Mouse (Mus musculus): ENCODE measurements around the gene Fam213b. TPM values are rescaled to one million over a fixed set of nuclear protein-coding genes. Genes with fewer than 3 reads are reported as not detected.

Gene Fam213b
- polyA plus RNA-seq, 1 experiment from 2014 or later, result 11.3 TPM

DNA sequence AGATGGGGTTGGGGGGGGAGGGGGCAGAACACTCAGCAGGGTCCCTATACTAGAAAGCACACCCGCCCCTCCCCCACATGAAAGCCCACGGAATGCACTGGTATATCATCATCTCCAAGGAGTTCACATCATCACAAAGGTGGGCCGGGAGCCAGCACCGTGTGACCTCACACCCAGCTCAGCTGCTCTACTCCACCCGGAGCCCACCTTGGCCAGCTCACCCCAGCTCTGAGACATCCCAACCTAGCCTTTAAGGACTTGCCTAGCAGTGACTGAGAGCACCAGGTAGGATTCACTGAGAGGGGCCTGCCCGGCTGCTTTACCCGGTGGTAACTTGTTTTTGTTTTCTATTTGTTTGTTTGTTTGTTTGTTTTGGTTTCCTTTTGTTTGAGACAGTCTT, 29.5 kb downstream of the Fam213b start, which contains the start of gene Mmel1:
Mmel1 (plus strand) TSS at position 146 of the 400 bp plus-strand sequence.
- ATAC-seq, result no peak
- H3K9me3 ChIP-seq (replicated peaks), result no peaks in the 10 kb centered on the region
- peaks cover 8% of the 10 kb centered on the region for H3K4me1 ChIP-seq
- no peak within 1 kb of the TSS for H3K4me3 ChIP-seq
- no peak within 1 kb of the TSS for H3K4me2 ChIP-seq
- H3K36me3 ChIP-seq, result no peaks in the 10 kb centered on the region
- no peak within 1 kb of the TSS for H3K9ac ChIP-seq
- H3K27me3 ChIP-seq (replicated peaks), result peaks cover 53% of the 10 kb centered on the region
- H3K27ac ChIP-seq, result no peak within 1 kb of the TSS
- whole genome bisulfite sequencing (ENCODE audit: insufficient replicate concordance), result 67% methylated on average over 7 of the region's 7 CpGs

DNA sequence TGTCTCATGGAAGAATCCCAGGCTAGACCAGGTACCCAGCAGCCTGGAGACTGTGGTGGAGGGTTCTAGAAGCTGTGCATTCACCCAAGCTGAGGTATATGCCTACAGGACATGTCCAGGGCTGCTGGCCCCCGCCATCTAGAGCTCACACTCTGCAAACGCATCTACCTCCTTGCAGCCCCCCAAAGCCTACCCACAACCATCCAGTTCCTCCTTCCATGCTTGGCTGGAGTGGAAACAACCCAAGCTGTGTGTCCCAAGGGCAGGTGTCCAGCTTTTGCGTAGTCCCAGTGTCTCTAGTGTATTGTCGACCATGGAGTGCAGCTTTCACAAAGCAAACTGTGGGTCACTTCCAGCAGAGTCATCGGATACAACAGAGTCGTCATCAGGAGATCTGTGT, 31.7 kb downstream of the Fam213b start:
- H3K9ac ChIP-seq, result no peak overlapping the region
- ATAC-seq, result no peak
- no peak overlapping the region for H3K4me2 ChIP-seq
- no peak overlapping the region for H3K27ac ChIP-seq
- H3K4me1 ChIP-seq, result peaks cover 14% of the 10 kb centered on the region
- 57% methylated on average over 6 of the region's 6 CpGs for WGBS (ENCODE audit: insufficient replicate concordance)
- no peaks in the 10 kb centered on the region for H3K36me3 ChIP-seq
- no peak overlapping the region for H3K4me3 ChIP-seq
- no peaks in the 10 kb centered on the region for H3K9me3 ChIP-seq (replicated peaks)
- H3K27me3 ChIP-seq (replicated peaks), result peaks cover 53% of the 10 kb centered on the region

DNA sequence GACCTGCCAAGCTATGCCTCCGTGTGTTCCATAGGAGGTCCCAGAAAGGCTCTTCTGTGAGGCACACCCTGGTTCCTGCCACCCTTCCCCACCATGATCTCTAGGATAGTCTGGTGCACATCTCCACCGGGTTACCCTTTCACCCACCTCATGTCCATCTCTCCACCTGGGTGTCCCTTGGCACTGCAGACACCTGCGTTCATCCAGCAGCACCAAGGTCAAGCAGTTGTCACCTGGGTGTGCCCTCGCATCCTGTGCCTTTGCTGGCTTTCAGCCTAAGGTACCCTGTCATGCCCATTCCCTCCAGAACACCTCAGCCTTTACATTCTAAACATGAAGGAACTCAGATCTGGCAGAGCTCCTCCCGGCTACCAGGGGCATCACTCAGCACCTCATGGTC, 32.5 kb downstream of the Fam213b start:
- Histone ChIP-seq H3K4me2 (no peak overlapping the region), H3K9me3 (replicated peaks) (no peaks in the 10 kb centered on the region), H3K9ac (no peak overlapping the region), H3K36me3 (no peaks in the 10 kb centered on the region), H3K27ac (no peak overlapping the region), H3K4me1 (peaks cover 14% of the 10 kb centered on the region), H3K27me3 (replicated peaks) (peaks cover 53% of the 10 kb centered on the region), H3K4me3 (no peak overlapping the region)
- ATAC-seq, result no peak
- WGBS (ENCODE audit: insufficient replicate concordance), result 64% methylated on average over 5 of the region's 5 CpGs

- H3K4me2 ChIP-seq, result peak overlapping the region; percentile 66
- H3K9ac ChIP-seq, result peak overlapping the region; percentile 50; the same call in 1 of the 2 replicates
- peaks cover 14% of the 10 kb centered on the region for H3K4me1 ChIP-seq
- peak overlapping the region; percentile 41; the same call in 1 of the 2 replicates for H3K4me3 ChIP-seq
- ATAC-seq, result no peak
- 73% methylated on average over 18 of the region's 18 CpGs for WGBS (ENCODE audit: insufficient replicate concordance)
- peaks cover 53% of the 10 kb centered on the region for H3K27me3 ChIP-seq (replicated peaks)
- H3K27ac ChIP-seq, result 0 out of 2 replicates have a peak overlapping the region, but pooled peaks have one; percentile 50
- no peaks in the 10 kb centered on the region for H3K9me3 ChIP-seq (replicated peaks)
- no peaks in the 10 kb centered on the region for H3K36me3 ChIP-seq
Observed at GRCm38 (mm10) chr4:154864961-154865760, 33.8 kb downstream of the Fam213b start.

- Histone ChIP-seq H3K4me2 (peak overlapping the region; percentile 66), H3K4me3 (peak overlapping the region; percentile 41), H3K27ac (peak overlapping the region; percentile 50; the same call in 1 of the 2 replicates), H3K27me3 (replicated peaks) (peaks cover 53% of the 10 kb centered on the region), H3K4me1 (peaks cover 14% of the 10 kb centered on the region), H3K9me3 (replicated peaks) (no peaks in the 10 kb centered on the region), H3K9ac (peak overlapping the region; percentile 50), H3K36me3 (no peaks in the 10 kb centered on the region)
- ATAC-seq, result peak; percentile 83
- WGBS (ENCODE audit: insufficient replicate concordance), result 4% methylated on average over 18 of the region's 18 CpGs
Observed at GRCm38 (mm10) chr4:154864271-154864771, 34.6 kb downstream of the Fam213b start.

- Histone ChIP-seq H3K27me3 (replicated peaks) (peaks cover 53% of the 10 kb centered on the region), H3K36me3 (no peaks in the 10 kb centered on the region), H3K9me3 (replicated peaks) (no peaks in the 10 kb centered on the region), H3K27ac (no peak overlapping the region), H3K4me2 (peak overlapping the region; percentile 66; the same call in 1 of the 2 replicates), H3K4me1 (peaks cover 14% of the 10 kb centered on the region), H3K9ac (no peak overlapping the region), H3K4me3 (no peak overlapping the region)
- no peak for ATAC-seq
- WGBS (ENCODE audit: insufficient replicate concordance), result 73% methylated on average over 3 of the region's 3 CpGs
Observed at GRCm38 (mm10) chr4:154863436-154863935, 35.4 kb downstream of the Fam213b start.

GRCm38 (mm10) chr4:154861967-154862366, 37.0 kb downstream of the Fam213b start:
- Histone ChIP-seq H3K9me3 (replicated peaks) (0 out of 2 replicates have a peak, but pooled peaks cover under 1% of the 10 kb centered on the region), H3K27ac (no peak overlapping the region), H3K27me3 (replicated peaks) (peaks cover 54% of the 10 kb centered on the region), H3K9ac (no peak overlapping the region), H3K4me2 (no peak overlapping the region), H3K4me3 (no peak overlapping the region), H3K36me3 (no peaks in the 10 kb centered on the region), H3K4me1 (peaks cover 14% of the 10 kb centered on the region)
- ATAC-seq, result no peak
- 57% methylated on average over 5 of the region's 5 CpGs for WGBS (ENCODE audit: insufficient replicate concordance)

GRCm38 (mm10) chr4:154858601-154859000, 40.3 kb downstream of the Fam213b start:
- H3K27me3 ChIP-seq (replicated peaks), result peaks cover 86% of the 10 kb centered on the region
- no peak overlapping the region for H3K4me3 ChIP-seq
- WGBS (ENCODE audit: insufficient replicate concordance), result 46% methylated on average over 3 of the region's 3 CpGs

GRCm38 (mm10) chr4:154857366-154858240, 41.3 kb downstream of the Fam213b start:
- Histone ChIP-seq H3K4me3 (no peak overlapping the region), H3K4me1 (peaks cover 9% of the 10 kb centered on the region; the same call in 1 of the 2 replicates), H3K4me2 (no peak overlapping the region), H3K9ac (no peak overlapping the region), H3K36me3 (no peaks in the 10 kb centered on the region), H3K9me3 (replicated peaks) (0 out of 2 replicates have a peak, but pooled peaks cover 3% of the 10 kb centered on the region), H3K27ac (no peak overlapping the region), H3K27me3 (replicated peaks) (peaks cover 87% of the 10 kb centered on the region)
- ATAC-seq, result no peak
- 58% methylated on average over 10 of the region's 10 CpGs for WGBS (ENCODE audit: insufficient replicate concordance)

More at GRCm38 (mm10) chr4:154858601-154859000, 40.3 kb downstream of the Fam213b start:
- Histone ChIP-seq H3K4me1 (peaks cover 9% of the 10 kb centered on the region; the same call in 1 of the 2 replicates), H3K9ac (no peak overlapping the region), H3K36me3 (no peaks in the 10 kb centered on the region), H3K27ac (no peak overlapping the region), H3K9me3 (replicated peaks) (0 out of 2 replicates have a peak, but pooled peaks cover 3% of the 10 kb centered on the region), H3K4me2 (no peak overlapping the region)
- no peak for ATAC-seq

- no peak for ATAC-seq
- Histone ChIP-seq H3K27ac (no peak overlapping the region), H3K9ac (no peak overlapping the region), H3K4me1 (peaks cover 9% of the 10 kb centered on the region; the same call in 1 of the 2 replicates), H3K9me3 (replicated peaks) (0 out of 2 replicates have a peak, but pooled peaks cover 3% of the 10 kb centered on the region), H3K4me2 (no peak overlapping the region; the same call in 1 of the 2 replicates), H3K4me3 (0 out of 2 replicates have a peak overlapping the region, but pooled peaks have one; percentile 45), H3K36me3 (no peaks in the 10 kb centered on the region), H3K27me3 (replicated peaks) (peaks cover 83% of the 10 kb centered on the region)
- 68% methylated on average over 7 of the region's 7 CpGs for WGBS (ENCODE audit: insufficient replicate concordance)
Observed at GRCm38 (mm10) chr4:154856882-154857281, 42.1 kb downstream of the Fam213b start.

- H3K9ac ChIP-seq, result no peak overlapping the region
Observed at GRCm38 (mm10) chr4:154856480-154856837, 42.5 kb downstream of the Fam213b start.

More at GRCm38 (mm10) chr4:154856480-154856837, 42.5 kb downstream of the Fam213b start:
- Histone ChIP-seq H3K4me2 (peak overlapping the region; percentile 66), H3K27me3 (replicated peaks) (peaks cover 78% of the 10 kb centered on the region), H3K36me3 (no peaks in the 10 kb centered on the region), H3K9me3 (replicated peaks) (0 out of 2 replicates have a peak, but pooled peaks cover 3% of the 10 kb centered on the region), H3K4me1 (peaks cover 9% of the 10 kb centered on the region; the same call in 1 of the 2 replicates), H3K27ac (no peak overlapping the region), H3K4me3 (peak overlapping the region; percentile 45)
- no peak for ATAC-seq
- 19% methylated on average over 9 of the region's 9 CpGs for WGBS (ENCODE audit: insufficient replicate concordance)

All from liver, embryonic 12.5 days (tissue).